Mouse (Mus musculus) testis, adult 2 months (tissue): ENCODE data around the gene Ucn3.

ENCODE experiments used
- CTCF ChIP-seq: fragments of 200-500 bp; IDR thresholded peaks from 2 replicates; pipeline ENCODE4 v1.5.1; 2012; ENCODE audit warnings: low read depth, mild to moderate bottlenecking, inconsistent platforms, low read length, moderate library complexity; ENCODE audit not compliant: control insufficient read depth, insufficient read depth, insufficient replicate concordance
- POLR2A ChIP-seq: fragments of 200-500 bp; IDR thresholded peaks from 2 replicates; pipeline ENCODE4 v1.6.1; 2012; ENCODE audit warnings: low read depth, mild to moderate bottlenecking, inconsistent platforms, low read length, moderate library complexity; ENCODE audit not compliant: control insufficient read depth

DNA sequence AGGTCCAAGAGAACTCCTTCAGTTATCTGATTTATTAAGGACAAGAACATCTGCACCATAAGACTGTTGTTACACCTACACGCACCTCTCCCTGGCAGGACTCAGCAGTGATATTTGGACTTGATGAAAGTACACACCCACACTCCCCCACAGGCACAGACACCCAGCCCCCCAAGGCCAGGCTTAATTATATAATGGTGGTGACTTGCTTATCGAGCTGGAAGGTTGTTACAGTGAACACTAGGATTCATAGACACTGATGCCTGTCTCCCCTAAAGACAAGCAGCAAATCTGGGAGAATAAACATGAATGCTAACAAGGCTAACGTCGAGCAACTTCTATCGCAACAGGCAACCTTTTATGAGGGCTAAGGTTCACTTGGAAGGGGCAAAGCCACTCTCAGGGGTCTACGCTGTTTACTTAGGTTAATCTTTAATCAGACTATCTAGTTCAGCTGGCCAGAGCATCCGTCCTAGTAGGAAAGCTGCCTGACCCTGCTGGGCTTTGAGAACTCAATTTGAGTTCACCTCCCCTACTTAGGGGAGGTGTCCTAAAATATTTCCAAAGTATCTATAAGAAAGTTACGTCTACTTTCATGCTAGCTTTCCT, 53.6 kb downstream of the Ucn3 start:
- TF ChIP-seq POLR2A (no peak), CTCF (no peak)
